Mouse (Mus musculus): ENCODE results near the gene Gm3371.
"Not testable (repeated sequence)": the region's sequence is repeated elsewhere in the genome, so short reads cannot be mapped to it uniquely, and the experiment has no call there.

Gene Gm3371

GRCm38 (mm10) chr14:44410588-44410987 is at the start of gene Gm3371:
Gm3371 (minus strand) TSS chr14:44410688.
- DNase-seq (ENCODE audit: inconsistent age in 2 of 2, low spot score in 1 of 2), result not testable (repeated sequence)

DNA sequence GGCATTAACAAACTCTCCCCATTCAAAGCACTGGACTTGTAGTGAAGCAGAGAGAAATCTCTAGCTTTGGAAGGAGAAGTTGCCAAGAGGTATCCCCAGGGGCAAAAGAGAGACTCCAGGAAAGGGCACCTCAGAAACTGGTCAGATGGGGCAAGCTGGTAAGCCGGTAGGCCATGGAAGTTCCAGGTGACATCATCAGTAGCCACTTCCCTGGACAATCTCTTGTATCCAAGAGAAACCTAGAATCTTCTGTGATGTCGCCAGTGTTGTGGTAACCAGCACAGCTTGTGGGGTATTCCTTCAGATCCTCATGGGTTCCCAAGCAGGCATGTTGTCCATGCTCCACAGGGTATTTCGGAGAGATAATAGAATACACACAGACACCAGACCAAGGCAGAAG is 22.8 kb upstream of the Gm3371 start, which contains the start of gene Gm8232:
Gene Gm8232 (plus strand): TSS at position 301 of the 400 bp plus-strand sequence.
- not testable (repeated sequence) for DNase-seq (ENCODE audit: inconsistent age in 2 of 2, low spot score in 1 of 2)

GRCm38 (mm10) chr14:44384233-44384632 is 26.3 kb downstream of the Gm3371 start:
- not testable (repeated sequence) for DNase-seq (ENCODE audit: inconsistent age in 2 of 2, low spot score in 1 of 2)

GRCm38 (mm10) chr14:44365057-44365456 is 45.4 kb downstream of the Gm3371 start, which contains the start of gene Gm8229:
Gm8229 (plus strand) TSS chr14:44365357.
- not testable (repeated sequence) for DNase-seq (ENCODE audit: inconsistent age in 2 of 2, low spot score in 1 of 2)

DNA sequence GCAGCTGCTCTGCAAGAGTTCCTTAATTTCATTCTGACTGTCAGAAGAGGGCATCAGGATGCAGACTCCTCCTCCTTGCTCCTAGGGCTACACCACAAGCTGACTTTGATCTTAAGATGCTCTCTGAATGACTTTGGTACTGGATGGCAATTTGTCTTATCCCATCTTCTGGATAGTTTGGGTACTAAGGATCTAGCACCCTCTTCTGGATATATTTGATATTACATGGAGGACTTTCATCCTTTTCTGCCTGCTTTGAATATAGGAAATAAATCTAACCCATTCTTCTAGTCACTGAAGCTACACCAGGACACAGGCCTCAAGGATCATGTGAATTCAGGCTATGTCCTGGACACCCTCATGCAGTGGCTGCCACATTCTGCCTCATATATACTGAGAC is 48.2 kb downstream of the Gm3371 start:
- DNase-seq (ENCODE audit: inconsistent age in 2 of 2, low spot score in 1 of 2), result peak in 1 of 2 experiments; percentile 24

DNA sequence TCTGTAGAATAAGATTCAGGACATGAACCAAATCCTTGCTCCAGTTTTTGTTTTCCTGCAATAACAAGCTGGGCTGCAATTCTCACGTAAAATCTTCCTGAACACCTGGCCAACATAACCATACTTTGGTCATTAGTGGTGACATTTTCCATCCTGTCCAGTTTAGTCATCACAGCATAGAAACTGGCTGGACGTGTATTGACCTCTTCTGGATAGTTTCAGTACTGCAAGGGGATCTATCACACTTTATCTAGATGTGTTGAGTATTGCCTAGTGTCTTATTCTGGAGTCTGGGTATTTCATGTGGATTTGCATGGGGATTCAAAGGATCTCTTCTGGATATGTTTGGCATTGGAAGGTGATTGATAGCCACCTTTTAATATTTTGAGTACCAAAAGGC is 49.1 kb downstream of the Gm3371 start:
- peak in 1 of 2 experiments; percentile 25 for DNase-seq (ENCODE audit: inconsistent age in 2 of 2, low spot score in 1 of 2)

Data from adrenal gland, adult (tissue).